Mouse (Mus musculus): ENCODE measurements around the gene 4930558C23Rik. TPM values are rescaled to one million over a fixed set of nuclear protein-coding genes. Genes with fewer than 3 reads are reported as not detected.
"Not testable (repeated sequence)": the region's sequence is repeated elsewhere in the genome, so short reads cannot be mapped to it uniquely, and the experiment has no call there.

Gene 4930558C23Rik
- polyA plus RNA-seq, 1 experiment from 2014 or later = not detected

DNA sequence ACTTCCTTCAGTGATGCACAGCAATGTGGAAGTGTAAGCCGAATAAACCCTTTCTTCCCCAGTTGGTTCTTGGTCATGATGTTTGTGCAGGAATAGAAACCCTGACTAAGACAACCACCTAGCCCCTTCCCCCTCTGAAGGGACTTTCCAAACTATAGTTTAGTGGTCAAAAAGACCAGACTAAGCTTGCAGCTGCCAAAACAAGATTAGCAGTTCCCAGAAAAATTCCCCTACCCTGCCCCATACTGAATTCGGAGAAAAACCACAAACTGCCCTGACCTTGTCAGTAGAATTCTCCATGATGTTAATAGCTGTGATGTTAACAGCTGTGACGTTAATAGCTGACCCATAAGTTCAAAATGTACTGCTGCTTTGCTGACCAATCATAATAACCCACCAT is 42.4 kb downstream of the 4930558C23Rik start:
- not testable (repeated sequence) for H3K9ac ChIP-seq; H3K9me3 ChIP-seq; H3K4me3 ChIP-seq; H3K36me3 ChIP-seq; H3K4me1 ChIP-seq; ATAC-seq (ENCODE audit: extremely low read depth, insufficient number of reproducible peaks, low FRiP score, low TSS enrichment); H3K4me2 ChIP-seq; H3K27me3 ChIP-seq (replicated peaks); H3K27ac ChIP-seq (replicated peaks)
- 68% methylated on average over 3 of the region's 3 CpGs for WGBS

DNA sequence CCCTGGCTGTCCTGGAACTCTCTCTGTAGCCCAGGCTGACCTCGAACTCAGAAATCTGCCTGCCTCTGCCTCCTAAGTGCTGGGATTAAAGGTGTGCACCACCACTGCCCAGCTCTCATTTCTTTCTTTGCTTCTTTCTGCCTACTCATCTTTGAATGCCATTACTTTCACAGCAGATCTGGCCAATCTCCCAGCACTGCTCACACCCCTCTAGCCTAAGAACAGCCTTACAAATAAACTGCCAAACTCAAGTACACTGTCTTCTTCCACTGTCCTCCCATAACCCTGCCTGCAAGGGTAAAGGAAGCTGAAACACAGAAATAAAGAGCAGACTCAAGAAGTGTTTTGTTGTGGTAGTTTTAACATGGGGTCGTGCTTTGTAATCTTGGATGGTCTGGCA is 44.9 kb downstream of the 4930558C23Rik start:
- H3K27me3 ChIP-seq (replicated peaks) = no peaks in the 10 kb centered on the region
- H3K27ac ChIP-seq (replicated peaks) = no peak overlapping the region
- H3K9ac ChIP-seq = no peak overlapping the region
- WGBS = 90% methylated on average over 2 of the region's 2 CpGs
- H3K4me1 ChIP-seq = 0 out of 2 replicates have a peak, but pooled peaks cover 3% of the 10 kb centered on the region
- no peak for ATAC-seq (ENCODE audit: extremely low read depth, insufficient number of reproducible peaks, low FRiP score, low TSS enrichment)
- peaks cover 12% of the 10 kb centered on the region for H3K36me3 ChIP-seq
- H3K4me3 ChIP-seq = no peak overlapping the region
- H3K4me2 ChIP-seq = no peak overlapping the region
- no peaks in the 10 kb centered on the region for H3K9me3 ChIP-seq

DNA sequence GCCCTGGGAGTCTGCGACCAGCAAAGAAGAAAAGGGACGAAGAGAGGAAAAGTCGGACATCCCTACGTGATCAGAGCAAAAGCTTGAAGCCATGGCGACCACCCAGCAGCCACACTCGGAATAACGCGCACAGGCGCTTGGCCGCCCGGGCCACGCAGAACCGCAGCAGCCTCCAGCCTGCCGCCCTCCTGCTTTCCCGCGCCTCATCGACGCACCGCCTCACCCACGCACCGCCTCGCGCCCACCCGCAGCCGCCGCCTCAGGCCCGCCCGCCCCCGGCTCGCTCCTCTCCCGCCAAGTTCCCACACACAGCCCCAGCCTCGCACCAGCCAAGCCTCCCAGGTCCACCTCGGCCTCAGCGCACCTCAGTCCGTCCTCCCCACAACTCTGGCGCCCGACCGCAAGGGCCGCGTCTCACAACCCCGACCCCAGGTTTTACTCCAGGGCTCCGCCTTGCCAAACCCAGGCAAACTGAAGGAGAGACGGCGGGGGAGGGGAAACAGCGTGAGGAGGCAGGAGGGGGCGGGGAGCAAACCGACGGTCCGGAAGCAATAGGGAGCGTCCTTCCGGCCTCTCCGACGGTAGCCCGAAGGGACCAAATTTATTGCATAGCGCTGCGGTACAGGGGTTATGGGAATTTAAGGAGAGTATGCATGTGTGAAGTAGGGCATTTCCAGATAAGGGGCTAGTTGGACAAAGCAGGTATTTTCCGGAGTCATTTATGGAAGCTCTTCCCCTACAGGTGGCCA is 45.8 kb downstream of the 4930558C23Rik start, which contains the start of gene Setdb1:
Gene Setdb1 (minus strand): TSS at position 502 of the 749 bp plus-strand sequence.
- peak; percentile 85 for ATAC-seq (ENCODE audit: extremely low read depth, insufficient number of reproducible peaks, low FRiP score, low TSS enrichment)
- Histone ChIP-seq H3K36me3 (peaks cover 20% of the 10 kb centered on the region), H3K4me2 (peak within 1 kb of the TSS; percentile 62), H3K9ac (peak within 1 kb of the TSS; percentile 83), H3K4me3 (peak within 1 kb of the TSS; percentile 58), H3K27ac (replicated peaks) (0 out of 2 replicates have a peak within 1 kb of the TSS, but pooled peaks have one; percentile 36)
- not testable (repeated sequence) for H3K9me3 ChIP-seq; H3K27me3 ChIP-seq (replicated peaks); H3K4me1 ChIP-seq
- under 1% methylated on average over 38 of the region's 57 CpGs for WGBS

DNA sequence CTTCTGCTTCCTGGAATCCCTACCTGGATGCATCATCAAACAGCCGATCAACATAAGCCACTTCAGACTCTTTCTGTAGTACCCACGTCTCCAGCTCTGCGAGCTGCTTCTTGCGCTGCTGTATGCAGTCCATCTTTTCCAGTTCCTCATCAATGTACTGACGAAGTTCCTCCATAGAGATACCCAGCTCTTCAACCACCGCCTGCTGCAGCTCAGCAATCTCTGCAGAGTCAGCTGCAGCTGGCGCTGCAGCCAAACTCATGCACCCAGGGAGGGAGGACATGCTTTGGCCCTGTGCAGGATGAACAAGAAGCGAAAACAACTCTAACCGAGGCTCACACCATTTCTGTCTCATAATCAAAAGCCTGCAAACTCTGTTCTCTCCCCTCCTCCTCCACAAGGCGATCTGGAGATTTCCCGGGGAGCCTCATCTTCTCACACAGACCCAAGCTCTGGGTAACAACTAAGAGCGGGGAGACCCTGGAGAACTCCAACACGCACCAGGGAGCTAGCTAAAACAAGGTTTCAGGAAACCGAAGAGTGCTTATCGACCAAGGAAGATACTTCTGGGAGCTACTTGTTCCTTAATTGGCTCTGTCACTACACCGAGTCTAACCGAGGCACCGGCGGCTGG is 46.6 kb downstream of the 4930558C23Rik start:
- not testable (repeated sequence) for H3K27me3 ChIP-seq (replicated peaks); ATAC-seq (ENCODE audit: extremely low read depth, insufficient number of reproducible peaks, low FRiP score, low TSS enrichment); H3K9me3 ChIP-seq; H3K4me1 ChIP-seq; H3K27ac ChIP-seq (replicated peaks)
- H3K4me3 ChIP-seq = peak overlapping the region; percentile 58
- 22% methylated on average over 12 of the region's 19 CpGs for WGBS
- H3K36me3 ChIP-seq = peaks cover 28% of the 10 kb centered on the region
- peak overlapping the region; percentile 62 for H3K4me2 ChIP-seq
- H3K9ac ChIP-seq = peak overlapping the region; percentile 83

DNA sequence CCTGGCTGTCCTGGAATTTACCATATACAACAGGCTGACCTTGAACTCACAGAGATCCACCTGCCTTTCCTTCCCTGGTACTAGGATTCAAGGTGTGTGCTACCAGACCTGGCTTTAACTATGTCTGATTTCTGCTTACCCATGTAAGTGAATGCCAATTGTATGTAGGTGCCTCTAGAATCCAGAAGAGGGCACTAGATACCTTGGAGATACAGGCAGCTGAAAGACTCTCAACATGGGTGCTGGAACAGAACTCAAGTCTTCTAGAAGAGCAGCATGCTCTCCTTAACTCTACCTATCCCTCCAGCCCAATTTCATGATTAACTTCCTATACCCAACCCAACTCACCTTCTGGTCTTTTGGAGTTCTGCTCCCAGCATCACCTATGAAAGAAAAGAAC is 53.1 kb downstream of the 4930558C23Rik start:
- H3K4me2 ChIP-seq = no peak overlapping the region
- H3K4me1 ChIP-seq = no peaks in the 10 kb centered on the region
- no peak overlapping the region for H3K27ac ChIP-seq (replicated peaks)
- no peaks in the 10 kb centered on the region for H3K27me3 ChIP-seq (replicated peaks)
- H3K36me3 ChIP-seq = peaks cover 92% of the 10 kb centered on the region
- no peak overlapping the region for H3K4me3 ChIP-seq
- H3K9ac ChIP-seq = no peak overlapping the region
- H3K9me3 ChIP-seq = no peaks in the 10 kb centered on the region; the same call in 1 of the 2 replicates
- ATAC-seq (ENCODE audit: extremely low read depth, insufficient number of reproducible peaks, low FRiP score, low TSS enrichment) = no peak

DNA sequence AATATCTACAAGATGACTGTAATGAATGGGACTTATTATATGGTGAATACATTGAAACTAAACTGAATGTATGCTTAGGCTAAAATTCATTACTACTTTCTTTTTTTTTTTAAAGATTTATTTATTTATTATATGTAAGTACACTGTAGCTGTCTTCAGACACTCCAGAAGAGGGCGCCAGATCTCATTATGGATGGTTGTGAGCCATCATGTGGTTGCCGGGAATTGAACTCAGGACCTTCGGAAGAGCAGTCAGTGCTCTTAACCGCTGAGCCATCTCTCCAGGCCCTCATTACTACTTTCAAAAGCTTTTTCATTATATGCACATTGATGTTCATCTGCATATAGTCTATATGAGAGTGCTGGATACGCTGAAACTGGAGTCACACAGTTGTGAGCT is 54.3 kb downstream of the 4930558C23Rik start:
- not testable (repeated sequence) for H3K27ac ChIP-seq (replicated peaks); H3K4me3 ChIP-seq; H3K4me2 ChIP-seq; H3K27me3 ChIP-seq (replicated peaks); ATAC-seq (ENCODE audit: extremely low read depth, insufficient number of reproducible peaks, low FRiP score, low TSS enrichment); H3K9me3 ChIP-seq; H3K4me1 ChIP-seq; H3K9ac ChIP-seq
- WGBS = 94% methylated on average over 5 of the region's 5 CpGs
- H3K36me3 ChIP-seq = peaks cover 92% of the 10 kb centered on the region

DNA sequence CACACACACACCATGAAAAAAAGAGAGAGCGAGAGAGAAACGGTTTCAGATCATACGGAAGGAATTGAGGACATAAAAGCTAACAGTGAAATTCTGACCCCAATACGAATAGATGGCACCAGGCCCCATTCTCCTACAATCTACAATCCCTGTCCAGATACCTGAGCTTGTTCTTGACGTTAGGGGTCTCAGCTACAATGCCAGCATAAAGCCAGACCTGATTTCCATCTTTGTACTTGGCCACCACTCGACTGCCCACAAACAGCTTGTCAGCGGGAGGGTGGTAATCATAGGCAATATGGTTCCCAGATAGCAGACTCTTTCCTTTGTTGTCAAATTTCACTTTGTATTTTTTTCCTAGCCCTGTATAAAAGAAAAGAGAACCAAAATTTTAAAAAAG is 56.2 kb downstream of the 4930558C23Rik start:
- peaks cover 93% of the 10 kb centered on the region for H3K36me3 ChIP-seq

DNA sequence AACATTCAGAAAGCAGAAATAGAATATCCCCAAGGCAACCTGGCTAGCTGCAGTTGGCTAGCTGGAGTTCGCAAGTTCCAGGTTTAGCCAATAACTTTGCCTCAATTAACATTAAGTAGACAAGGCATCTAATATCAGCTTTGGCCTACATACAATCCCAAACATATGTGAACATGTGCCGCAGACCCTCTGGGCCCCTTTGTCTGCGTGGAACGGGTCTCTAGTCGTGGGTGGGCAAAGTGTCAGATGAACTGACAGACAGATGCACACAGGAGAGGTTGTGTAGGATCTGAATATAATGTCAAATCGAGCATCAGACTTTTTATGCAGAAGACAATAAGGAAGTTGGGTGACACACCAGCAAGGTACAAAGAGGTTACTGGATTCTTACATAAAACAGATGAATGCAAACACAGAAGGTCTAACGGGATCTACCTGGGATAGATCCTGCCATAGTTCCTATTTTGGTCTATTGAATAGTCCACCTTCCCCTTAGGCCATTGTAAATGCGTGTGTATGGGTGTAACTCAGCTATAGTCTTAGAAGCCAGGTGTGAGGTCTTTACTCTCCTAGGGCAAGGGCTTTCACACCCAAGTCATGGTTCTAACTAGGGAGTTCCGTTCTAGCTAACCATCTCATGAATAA is 59.2 kb downstream of the 4930558C23Rik start:
- H3K27me3 ChIP-seq (replicated peaks); H3K4me3 ChIP-seq; H3K4me1 ChIP-seq; H3K4me2 ChIP-seq; H3K27ac ChIP-seq (replicated peaks); H3K9ac ChIP-seq; ATAC-seq (ENCODE audit: extremely low read depth, insufficient number of reproducible peaks, low FRiP score, low TSS enrichment); H3K9me3 ChIP-seq: not testable (repeated sequence)
- 93% methylated on average over 9 of the region's 9 CpGs for WGBS
- H3K36me3 ChIP-seq = peaks cover 94% of the 10 kb centered on the region

More for the DNA sequence above, 56.2 kb downstream of the 4930558C23Rik start:
- no peak overlapping the region for H3K4me2 ChIP-seq
- H3K27ac ChIP-seq (replicated peaks) = no peak overlapping the region
- no peak overlapping the region for H3K9ac ChIP-seq
- no peak for ATAC-seq (ENCODE audit: extremely low read depth, insufficient number of reproducible peaks, low FRiP score, low TSS enrichment)
- H3K4me3 ChIP-seq = no peak overlapping the region
- H3K9me3 ChIP-seq = no peaks in the 10 kb centered on the region; the same call in 1 of the 2 replicates
- 90% methylated on average over 7 of the region's 7 CpGs for WGBS
- H3K27me3 ChIP-seq (replicated peaks) = no peaks in the 10 kb centered on the region
- H3K4me1 ChIP-seq = no peaks in the 10 kb centered on the region

DNA sequence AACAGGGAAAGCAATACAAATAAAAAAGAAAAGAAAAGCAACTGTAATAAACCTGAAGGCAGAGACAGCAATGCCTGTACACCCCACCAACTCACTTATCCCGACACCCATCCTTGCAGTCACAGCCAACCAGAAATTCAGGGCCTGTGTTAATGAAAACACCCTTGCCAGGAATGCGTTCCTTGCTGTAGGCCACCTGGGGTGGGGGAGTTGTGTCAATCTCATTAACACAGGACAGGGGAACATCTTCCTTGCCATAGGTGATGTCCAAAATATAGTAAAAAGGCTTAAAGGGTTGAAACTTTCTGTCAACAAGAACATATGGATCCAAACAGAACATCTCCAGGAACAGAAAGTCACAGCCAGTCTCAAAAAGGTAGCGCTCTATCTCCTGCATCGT is 64.4 kb downstream of the 4930558C23Rik start:
- H3K36me3 ChIP-seq = peaks cover 100% of the 10 kb centered on the region
- H3K27ac ChIP-seq (replicated peaks) = no peak overlapping the region
- ATAC-seq (ENCODE audit: extremely low read depth, insufficient number of reproducible peaks, low FRiP score, low TSS enrichment) = no peak
- H3K4me3 ChIP-seq = no peak overlapping the region
- H3K27me3 ChIP-seq (replicated peaks) = no peaks in the 10 kb centered on the region
- no peak overlapping the region for H3K9ac ChIP-seq
- WGBS = 91% methylated on average over 4 of the region's 4 CpGs
- H3K4me2 ChIP-seq = no peak overlapping the region
- H3K9me3 ChIP-seq = no peaks in the 10 kb centered on the region
- H3K4me1 ChIP-seq = no peaks in the 10 kb centered on the region

DNA sequence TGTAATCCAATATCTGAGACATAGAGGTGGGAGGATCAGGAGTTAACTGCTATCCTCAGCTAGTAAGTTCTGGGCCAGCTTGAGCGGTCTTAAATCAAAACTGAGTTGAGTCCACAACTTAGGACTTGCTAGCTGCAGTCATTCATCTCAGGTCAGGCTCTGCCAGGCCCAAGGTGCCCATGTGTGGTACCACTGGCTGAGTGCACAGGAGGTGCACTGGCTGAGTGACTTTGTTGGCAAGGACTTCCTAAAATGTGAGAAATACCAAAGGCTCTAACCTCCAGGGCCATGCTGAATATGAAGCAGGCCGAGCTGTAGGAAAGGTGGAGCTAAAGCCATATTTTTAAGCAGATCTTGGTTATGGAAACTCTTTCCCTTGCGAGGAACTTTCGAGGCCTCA is 65.3 kb downstream of the 4930558C23Rik start:
- no peak overlapping the region for H3K4me3 ChIP-seq
- no peak overlapping the region for H3K27ac ChIP-seq (replicated peaks)
- no peak for ATAC-seq (ENCODE audit: extremely low read depth, insufficient number of reproducible peaks, low FRiP score, low TSS enrichment)
- no peak overlapping the region for H3K4me2 ChIP-seq
- no peaks in the 10 kb centered on the region for H3K4me1 ChIP-seq
- no peaks in the 10 kb centered on the region for H3K9me3 ChIP-seq
- H3K36me3 ChIP-seq = peaks cover 100% of the 10 kb centered on the region
- H3K9ac ChIP-seq = no peak overlapping the region
- H3K27me3 ChIP-seq (replicated peaks) = no peaks in the 10 kb centered on the region
- 88% methylated on average over 4 of the region's 4 CpGs for WGBS

All from heart, embryonic 13.5 days (tissue).